Mouse (Mus musculus) frontal cortex, adult 2 months (tissue): ENCODE measurements around the gene Tas2r138. TPM values are rescaled to one million over a fixed set of nuclear protein-coding genes. Genes with fewer than 3 reads are reported as not detected.

Experiments used
- polyA plus RNA-seq: library from polyadenylated mRNA; depleted of rRNA; stranded (reverse); fragments of >200 nt; gene quantifications from 2 replicates; pipeline ENCODE4 v1.2.3, GENCODE M21; 2012; rRNA removed

Tas2r138 gene
- polyA plus RNA-seq, 1 experiment: not detected

Other genes with a start within 250 kb of the Tas2r138 start
- 24.1 and 24.5 TPM in 2 replicates for gene E330009J07Rik, start 177.2 kb downstream of the Tas2r138 start, polyA plus RNA-seq
- 0.06 and 0.11 TPM in 2 replicates for gene Wee2, start 174.2 kb downstream of the Tas2r138 start, polyA plus RNA-seq
- 55.2 and 61.3 TPM in 2 replicates for gene Ssbp1, start 142.0 kb downstream of the Tas2r138 start, polyA plus RNA-seq
- gene Tas2r137, start 122.1 kb downstream of the Tas2r138 start, polyA plus RNA-seq: 0.10 and 0.23 TPM in 2 replicates
- gene Tas2r108, start 119.8 kb downstream of the Tas2r138 start, polyA plus RNA-seq: 0.11 and 0.20 TPM in 2 replicates
- gene Prss37, start 93.8 kb downstream of the Tas2r138 start, polyA plus RNA-seq: not detected in 2 replicates
- gene Olfr461, start 58.3 kb downstream of the Tas2r138 start, polyA plus RNA-seq: not detected in 2 replicates
- gene Olfr460, start 43.8 kb downstream of the Tas2r138 start, polyA plus RNA-seq: 0.16 and 0.23 TPM in 2 replicates
- gene Clec5a, start 27.5 kb downstream of the Tas2r138 start, polyA plus RNA-seq: 2.0 and 4.0 TPM in 2 replicates
- gene Mgam, start 15.5 kb upstream of the Tas2r138 start, polyA plus RNA-seq: 0.50 and 0.78 TPM in 2 replicates